Mouse (Mus musculus): Measurements from ENCODE around the gene Pitpnm1.
A peak's percentile ranks its signal among the peaks of the same experiment; 100 is the strongest.
"Not testable (repeated sequence)": the region's sequence is repeated elsewhere in the genome, so short reads cannot be mapped to it uniquely, and the experiment has no call there.

The Pitpnm1 gene

DNA sequence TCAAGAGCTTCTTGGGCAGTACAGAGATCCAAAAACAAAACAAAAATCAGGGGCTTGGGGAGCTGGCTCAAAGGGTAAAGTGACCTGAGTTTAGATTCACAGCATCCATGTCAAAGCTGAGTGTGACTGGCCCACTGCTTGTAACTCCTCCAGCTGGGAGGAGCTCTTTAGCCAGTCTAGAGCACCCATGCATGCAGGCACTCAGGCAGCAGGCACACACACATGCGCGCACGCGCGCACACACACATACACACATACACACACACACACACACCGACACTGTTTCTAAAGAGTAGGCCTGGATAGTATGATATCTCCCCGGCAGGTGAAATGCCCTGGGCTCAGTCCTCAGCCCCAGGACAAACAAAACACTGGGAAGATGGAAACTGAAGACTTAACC lies 17.2 kb downstream of the Pitpnm1 start:
- DNase-seq (ENCODE audit: low spot score in 2 of 2), result no peak

DNA sequence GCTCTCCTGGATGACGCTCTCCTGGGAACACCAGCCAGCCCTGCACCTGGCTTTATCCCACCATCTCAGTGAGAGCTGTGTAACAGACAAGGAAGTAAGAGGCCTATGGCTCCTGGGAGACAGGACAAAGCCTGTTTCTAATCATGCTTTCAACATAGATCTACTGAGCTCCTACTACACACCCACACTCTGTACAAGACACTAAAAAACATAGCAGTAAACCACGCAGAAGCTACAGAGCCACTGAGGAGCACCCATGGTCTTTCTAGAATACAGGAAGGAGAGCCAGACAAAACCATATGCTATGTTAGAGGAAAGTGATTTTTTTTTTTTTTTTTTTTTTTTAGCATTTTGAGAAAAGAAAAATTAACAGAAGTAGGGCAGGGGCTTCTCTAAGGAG lies 18.6 kb downstream of the Pitpnm1 start:
- no peak for DNase-seq (ENCODE audit: low spot score in 2 of 2)

DNA sequence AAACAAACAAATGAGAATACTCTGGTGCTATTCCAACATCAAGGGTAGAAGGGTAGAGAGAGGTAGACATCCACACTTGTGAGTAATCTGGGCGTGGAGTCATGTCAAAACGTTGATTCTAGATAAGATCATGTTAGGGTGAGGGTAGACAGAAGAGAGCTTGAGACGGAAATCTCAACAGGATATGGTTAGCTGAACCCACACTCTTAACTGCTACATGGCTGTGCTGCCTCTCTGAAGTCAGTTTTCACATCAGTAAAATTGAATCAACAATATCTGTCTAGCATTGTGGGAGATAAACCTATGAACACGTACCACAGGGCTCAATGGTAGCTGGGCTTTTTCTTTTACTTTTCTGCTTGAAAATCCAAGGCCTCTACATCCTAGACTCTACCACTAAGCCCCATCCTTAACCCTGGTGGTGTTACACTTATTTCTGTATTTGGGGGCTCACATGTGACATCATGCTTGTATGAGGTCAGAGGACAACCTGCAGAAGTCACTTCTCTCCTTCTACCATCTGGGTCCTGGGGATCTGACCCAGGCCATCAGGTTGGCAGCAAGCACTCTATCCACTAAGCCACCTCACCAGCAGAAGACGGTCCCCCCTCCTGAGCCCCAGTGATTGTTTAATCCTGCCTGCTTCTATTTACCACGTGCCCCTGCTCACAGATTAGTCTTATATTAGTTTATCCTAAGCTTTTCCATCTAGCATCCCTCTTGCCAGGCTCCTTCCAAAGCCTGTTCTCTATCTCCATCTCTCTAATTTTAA lies 20.1 kb downstream of the Pitpnm1 start:
- no peak for DNase-seq (ENCODE audit: low spot score in 2 of 2)

DNA sequence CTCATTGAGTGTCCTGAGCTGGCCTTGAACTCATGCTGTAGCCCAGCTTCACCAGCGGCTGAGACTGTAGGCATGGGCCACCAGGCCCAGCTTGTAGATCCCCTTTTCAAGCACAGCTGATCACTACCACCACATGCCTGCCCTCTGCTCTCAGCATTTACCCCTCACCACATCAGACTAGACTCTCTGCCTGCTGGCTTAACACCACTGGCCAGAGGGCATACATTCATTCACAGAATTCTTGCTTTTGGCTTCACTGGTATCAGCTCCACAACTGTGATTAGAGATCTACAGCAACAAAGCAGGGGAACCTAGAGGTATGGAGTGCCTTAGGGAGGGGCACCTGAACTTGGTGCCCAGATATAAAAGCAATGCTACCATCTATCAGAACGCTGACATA lies 20.7 kb downstream of the Pitpnm1 start:
- DNase-seq (ENCODE audit: low spot score in 2 of 2), result no peak

DNA sequence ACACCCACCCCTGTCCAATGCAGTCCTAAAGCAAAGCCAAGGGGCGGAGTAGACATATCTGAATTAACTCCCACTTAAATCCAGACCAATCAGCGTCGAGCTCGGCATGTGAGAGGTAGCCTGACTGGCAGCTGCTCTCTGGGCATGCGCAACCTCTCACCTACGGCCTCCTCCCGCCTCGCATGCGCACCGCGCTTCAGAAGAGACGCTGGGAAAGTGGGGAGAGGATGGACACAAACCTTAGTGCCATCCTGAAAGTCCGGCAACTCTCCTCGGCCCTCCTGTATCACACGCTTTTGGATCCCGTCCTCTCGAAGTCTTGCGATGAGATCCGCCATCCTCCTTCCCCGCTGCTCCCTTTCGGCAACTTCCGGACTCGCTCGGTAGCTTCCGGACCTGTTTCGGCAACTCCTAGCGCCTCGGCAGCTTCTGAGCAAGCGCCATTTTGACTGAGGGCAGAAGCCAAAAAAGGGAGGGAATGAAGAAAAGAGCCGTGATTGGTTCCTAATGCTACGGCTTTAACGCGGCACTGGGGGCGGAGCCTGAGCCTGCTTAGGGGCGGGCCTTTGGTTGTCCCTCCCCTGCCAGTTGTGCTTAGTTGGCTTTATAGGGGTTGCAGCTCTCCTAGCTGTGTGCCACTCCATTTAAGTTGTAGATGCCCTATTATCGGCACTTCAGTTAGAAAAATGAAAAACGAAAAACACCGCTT lies 21.5 kb downstream of the Pitpnm1 start:
- DNase-seq (ENCODE audit: low spot score in 2 of 2), result peak; percentile 95 to 97

DNA sequence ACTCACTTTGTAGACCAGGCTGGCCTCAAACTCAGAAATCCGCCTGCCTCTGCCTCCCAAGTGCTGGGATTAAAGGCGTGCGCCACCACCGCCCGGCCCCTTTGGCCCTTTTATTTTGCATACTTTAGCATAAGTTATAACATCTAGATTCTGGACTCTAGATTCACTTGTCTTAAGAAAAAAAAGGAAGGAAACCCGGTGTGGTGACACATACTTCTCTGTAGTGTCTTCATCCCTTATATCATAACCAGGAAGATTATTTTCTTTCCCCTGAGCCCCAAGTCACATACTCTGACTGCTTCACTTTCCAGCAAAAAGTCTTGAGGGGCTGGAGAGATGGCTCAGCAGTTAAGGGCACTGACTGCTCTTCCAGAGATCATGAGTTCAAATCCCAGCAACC lies 22.1 kb downstream of the Pitpnm1 start:
- DNase-seq (ENCODE audit: low spot score in 2 of 2), result not testable (repeated sequence)

DNA sequence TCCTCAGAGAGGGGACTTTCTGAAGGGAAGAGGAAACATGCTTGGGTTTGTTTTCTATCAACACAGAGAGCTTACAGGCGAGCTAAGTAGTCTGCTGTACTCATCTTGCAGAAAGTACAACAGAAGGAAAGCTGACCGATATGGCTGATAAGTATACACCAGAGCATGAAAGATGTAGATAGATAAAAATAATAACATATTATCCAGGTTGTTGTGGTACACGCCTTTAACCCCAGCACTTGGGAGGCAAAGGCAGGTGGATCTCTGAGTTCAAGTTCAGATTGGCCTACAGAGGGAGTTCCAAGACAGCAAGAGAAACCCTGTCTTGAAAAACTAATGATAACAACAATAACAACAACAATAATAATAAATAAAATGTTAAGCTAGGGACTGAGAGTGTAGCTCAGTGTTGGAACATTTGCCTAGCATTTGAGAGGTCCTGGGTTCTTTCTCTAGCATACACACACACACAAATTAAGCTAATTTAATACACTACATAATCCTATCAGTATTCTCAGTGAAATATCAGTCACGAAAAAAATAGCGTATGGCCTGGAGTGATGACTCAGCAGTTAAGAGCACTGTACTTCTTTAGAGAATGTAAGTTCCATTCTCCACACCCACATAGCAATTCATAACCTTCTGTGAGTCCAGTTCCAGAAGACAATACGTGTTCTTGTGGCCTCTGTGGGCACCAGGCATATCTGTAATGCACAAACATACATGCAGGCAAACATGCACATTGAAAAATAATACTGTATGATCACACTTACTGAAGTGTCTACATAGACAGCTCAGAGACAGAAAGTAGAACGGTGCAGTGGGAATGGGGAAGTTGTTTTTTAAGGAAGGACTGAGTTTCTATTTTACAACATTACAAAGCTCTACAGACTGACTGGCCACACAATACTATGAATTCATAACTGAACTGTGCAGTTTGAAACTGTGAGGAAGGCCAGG lies 22.9 kb downstream of the Pitpnm1 start:
- no peak for DNase-seq (ENCODE audit: low spot score in 2 of 2)

DNA sequence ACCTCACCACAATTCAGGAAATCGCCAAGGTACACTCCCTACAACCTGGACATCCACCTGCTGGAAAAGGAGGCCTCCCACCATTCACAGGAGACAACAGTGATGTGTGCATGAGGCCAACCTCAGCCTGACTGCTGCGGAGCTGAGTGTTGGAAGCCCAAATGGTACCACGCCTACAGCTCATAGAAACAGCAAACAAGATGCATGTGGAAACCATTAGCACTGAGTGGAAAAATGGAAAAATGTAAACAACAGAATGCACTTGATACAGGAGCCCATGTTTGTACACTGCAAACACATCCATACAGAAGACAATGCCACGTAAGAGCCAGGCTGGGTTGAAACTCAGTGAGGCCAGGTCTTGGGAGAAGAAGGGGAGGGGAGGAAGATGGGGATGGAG lies 24.6 kb downstream of the Pitpnm1 start:
- DNase-seq (ENCODE audit: low spot score in 2 of 2), result no peak

DNA sequence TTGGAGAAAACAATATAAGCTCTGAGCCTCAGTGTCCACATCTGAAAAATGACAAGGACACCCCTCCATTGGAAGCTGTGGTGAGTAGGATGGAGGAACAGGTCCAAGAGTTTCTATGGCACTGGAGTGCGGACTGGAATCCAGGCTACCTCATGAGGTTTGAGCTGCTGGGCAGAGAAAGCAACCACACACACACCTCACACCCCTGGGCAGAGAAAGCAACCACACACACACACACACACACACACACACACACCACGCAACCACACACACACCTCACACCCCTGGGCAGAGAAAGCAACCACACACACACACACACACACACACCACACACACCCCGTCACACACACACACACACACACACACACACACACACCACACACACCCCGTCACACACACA lies 25.5 kb downstream of the Pitpnm1 start:
- DNase-seq (ENCODE audit: low spot score in 2 of 2), result not testable (repeated sequence)

DNA sequence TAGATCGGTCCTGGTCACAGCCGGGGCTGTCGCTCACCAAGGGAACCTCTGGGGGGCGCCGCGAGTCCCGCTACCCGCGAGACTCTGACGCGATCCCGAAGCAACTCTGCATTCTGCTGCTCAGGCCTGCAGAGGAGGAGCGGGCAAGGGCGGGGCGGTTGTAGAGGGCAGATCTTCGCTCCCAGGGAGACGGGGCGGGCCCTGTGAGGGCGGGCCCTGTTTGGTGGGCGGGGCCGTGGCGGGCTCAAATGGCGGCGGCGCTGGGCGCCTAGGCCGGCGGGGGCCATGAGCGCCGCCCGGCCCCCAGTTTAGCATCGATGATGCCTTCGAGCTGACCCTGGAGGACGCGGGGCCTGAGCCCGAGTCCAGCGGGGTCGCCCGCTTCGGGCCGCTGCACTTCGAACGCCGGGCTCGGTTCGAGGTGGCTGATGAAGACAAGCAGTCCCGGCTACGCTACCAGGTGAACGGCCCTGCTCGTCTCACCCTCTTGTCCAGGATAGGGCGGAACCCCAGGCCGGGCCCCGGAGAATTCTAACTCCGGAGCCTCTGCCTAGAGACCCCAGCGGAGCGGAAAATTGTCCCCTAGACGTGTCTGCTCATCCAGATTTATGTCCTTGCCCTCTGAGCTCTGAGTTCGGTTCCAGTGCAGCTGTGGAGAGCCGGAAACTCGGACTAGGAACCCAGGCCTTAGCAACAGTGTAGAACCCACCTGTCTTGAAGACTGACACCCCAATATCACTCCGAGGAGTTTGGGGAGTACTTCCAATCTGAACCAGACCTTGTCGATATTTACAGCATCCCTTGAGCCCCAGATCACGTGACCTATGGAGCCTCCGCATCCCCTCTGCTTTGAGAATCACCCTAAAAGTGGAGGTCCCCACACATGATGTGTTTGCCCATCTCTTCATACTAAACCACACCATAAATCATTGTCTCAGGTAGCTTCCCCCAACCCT lies 26.2 kb downstream of the Pitpnm1 start, which contains the start of gene Aip:
Gene Aip (minus strand): TSS at position 118 of the 956 bp plus-strand sequence.
- peak; percentile 98 for DNase-seq (ENCODE audit: low spot score in 2 of 2)

DNA sequence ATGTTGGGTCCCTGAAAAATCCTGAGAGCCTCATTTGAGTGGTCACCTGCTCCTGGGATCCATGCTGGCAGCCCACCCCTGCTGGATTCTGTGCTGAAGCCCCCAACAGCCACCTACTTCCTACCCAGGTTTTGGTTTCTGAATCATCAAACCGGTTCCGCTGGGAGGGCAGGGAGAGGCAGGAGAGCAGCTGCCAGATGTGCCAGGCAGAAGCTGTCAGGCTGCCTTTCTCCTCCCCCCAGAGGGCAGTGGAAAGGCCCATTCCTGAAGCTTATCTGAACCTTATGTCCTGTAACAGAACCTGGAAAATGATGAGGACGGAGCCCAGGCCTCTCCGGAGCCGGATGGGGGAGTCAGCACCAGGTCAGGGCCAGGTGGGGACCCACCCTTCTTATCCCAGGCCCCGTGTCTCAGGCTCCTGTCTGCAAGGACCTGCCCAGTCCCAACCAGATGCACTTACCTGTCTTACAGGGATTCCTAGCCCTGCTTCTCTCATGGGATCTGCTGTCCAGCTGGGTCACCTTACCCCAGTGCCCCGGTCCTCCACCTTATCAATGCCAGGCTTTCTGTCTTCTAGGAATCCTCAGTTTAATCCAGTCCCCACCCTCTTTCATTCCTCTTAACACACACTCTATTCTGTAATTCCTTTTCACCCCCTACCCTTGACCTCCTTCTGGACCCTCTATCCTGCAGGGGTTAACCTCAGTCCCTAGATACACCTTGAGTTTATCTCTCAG lies 27.1 kb downstream of the Pitpnm1 start:
- DNase-seq (ENCODE audit: low spot score in 2 of 2), result no peak

DNA sequence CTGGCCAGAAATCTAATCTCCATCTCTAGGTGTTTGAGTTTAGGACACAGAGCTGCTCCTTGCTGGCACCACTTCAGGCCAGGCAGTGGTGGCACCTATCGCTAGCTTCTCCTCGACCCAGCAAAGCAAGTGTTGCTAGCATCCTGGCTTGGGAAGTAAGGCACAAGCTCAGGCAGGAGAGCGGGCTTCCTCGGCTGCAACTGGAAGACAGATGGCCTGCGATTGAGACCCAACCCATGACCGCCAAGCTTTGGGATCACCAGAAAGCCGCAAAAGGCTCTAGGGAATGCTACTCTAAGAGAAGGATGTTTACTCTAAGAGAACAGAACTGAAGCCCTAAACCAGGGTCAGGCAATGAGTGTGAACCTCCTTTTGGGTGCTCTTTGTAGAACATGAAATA lies 29.7 kb downstream of the Pitpnm1 start:
- no peak for DNase-seq (ENCODE audit: low spot score in 2 of 2)

DNA sequence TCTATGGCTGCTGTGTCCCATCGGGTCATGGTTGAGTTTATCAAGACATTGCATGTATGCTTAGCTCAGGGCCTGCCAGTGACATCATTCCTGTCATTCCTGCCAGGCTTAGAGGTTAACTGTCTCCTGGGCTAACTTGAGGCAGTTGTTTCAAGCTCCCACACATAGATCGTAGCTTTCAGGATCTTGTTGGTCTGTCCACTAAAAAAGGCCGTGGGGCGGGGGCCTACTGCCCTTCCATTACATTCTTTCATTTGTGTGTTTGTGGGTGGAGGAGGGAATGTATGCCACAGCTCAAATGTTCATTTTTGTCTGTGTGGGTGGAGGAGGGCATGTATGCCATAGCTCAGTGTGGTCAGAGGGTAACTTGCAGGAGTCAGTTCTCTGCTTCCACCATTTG lies 30.3 kb downstream of the Pitpnm1 start:
- DNase-seq (ENCODE audit: low spot score in 2 of 2), result no peak

DNA sequence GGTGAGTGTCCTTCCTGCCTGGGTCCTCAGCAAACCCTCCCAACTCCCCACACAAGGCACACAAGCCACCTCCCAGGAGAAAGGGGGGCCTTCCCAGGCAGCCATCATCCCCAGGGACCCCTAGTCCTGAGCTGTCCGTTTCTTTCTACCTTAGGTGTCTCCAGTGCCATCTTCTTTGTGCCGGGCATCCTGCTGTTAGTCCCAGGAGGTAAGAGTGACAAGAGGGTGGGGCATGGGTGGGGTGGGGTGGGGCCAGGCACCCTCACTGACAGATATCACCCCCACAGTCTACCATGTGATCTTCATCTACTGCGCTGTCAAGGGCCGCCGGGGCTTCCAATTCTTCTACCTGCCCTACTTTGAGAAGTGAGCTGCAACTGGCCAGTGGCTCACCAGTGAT lies 31.3 kb downstream of the Pitpnm1 start:
- no peak for DNase-seq (ENCODE audit: low spot score in 2 of 2)

DNA sequence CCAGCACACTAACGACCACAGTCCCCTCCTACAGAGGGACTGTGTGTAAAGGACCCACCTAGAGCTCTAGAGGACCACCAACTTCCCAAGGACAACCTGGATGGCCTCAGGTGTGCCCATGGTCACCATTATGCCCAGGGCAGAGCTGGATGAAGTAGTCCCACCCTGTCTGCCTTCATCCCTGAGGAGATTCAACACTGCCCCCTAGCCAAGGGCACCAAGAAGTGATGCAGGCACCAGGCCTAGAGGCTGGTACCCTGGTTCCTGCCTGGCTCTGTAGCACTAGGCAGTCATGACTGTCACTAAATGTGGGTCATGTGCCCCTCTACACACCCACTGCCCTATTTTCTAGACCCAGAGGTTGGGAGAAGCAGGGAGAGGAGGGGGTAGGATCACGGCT lies 32.0 kb downstream of the Pitpnm1 start:
- DNase-seq (ENCODE audit: low spot score in 2 of 2), result no peak

DNA sequence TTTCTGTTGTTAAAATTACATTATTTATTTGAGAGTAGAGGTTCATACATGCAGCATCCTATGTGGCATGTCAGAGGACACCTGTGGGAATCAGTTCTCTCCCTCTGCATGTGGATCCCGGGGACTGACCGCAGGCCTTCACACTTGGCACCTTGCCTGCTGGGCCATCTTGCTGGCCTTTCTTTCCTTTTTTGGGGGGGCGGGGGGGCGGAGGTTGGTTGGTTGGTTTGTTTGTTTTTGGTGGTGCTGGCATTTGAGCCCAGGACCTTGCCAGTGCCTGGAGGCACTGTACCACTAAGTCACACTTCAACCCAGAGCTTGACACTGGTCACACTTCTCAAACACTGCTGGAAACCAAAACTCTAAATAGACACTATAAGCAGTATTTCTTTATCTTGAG lies 34.6 kb downstream of the Pitpnm1 start:
- no peak for DNase-seq (ENCODE audit: low spot score in 2 of 2)

DNA sequence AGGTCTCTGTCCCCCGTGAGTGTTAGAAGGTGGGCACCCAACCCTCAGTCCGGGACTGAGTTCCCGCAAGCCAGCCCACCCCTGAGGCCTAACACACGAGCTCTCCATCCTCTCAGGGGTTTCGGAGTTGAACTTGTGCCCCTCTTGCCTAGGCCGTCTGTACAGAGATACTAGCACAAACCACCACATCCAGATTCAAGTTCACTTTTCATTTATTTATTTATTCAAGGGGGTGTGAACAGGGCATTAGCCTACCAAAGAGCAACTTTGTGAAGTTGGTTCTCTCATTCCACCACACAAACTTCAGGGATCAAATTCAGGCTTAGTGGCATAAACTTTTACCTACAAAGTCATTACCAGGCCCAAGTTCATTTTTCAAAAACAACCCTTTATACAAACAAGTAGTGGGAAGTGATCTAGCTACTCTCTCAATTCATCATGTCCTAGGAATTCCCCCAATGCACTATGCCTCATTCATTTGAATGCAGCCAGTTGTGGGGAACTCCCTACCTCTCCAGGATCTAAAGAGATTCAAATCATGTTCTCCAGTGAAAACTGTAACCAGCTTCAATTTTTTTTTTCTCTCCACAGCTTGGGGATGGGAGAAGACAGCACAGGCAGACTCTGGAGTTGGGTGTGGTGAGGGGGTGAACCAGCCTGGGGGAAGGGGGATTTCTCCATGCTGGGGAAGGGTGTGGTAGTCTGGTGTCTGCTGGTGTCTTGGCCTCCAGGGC lies 35.6 kb downstream of the Pitpnm1 start:
- not testable (repeated sequence) for DNase-seq (ENCODE audit: low spot score in 2 of 2)

DNA sequence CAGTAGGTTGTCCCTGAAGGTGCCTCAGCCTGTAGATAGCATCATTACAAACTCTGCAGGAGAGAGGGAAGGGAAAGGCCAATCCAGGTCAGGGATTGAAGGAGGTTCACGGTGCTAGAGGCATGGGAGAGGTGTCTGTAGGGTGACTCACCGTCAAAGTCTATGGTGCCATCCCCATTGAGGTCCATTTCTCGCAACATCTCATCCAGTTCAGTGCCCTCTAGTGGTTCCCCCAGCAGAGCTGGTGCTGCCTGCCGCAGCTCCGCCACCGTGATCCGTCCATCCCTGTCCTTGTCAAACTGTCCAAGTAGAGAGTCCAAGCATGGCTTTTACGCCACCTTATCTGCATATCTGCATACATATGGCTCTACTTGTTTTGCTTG lies 36.2 kb downstream of the Pitpnm1 start:
- not testable (repeated sequence) for DNase-seq (ENCODE audit: low spot score in 2 of 2)

DNA sequence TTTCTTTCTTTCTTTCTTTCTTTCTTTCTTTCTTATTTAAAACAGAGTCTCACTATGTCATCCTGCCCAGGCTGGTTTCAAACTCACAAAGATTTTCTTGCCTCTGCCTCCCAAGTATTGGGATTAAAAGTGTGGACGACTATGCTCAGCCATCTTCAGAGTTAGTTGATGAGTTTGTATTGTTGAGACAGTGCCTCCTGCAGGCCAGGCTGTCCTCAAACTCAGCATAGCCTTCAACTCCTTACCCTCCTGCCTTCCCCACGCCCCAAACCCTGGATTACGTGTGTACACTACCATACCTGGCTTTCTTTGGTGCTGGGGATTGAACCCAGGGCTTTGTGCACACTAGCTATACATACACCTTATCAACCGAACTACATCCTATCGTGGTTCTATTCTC lies 36.7 kb downstream of the Pitpnm1 start:
- DNase-seq (ENCODE audit: low spot score in 2 of 2), result no peak

DNA sequence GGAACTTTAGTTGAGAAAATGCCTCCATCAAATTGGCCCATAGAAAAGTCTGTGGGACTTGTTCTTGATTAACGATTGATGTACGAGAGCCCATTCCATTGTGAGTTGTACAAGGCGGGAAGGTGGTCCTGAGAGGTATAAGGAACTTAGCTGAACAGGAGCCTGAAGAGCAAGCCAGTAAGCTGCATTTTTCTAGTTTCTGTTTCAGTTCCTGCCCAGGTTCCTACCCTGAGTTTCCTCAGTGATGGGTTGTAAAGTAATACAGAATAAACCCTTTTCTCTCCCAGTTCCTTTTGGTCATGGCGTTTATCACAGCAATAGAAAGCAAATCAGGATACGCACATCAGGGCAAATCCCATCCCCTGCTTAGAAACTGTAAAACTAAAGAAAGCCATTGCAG lies 38.1 kb downstream of the Pitpnm1 start:
- DNase-seq (ENCODE audit: low spot score in 2 of 2), result no peak

All from spleen, postnatal 14 days (tissue).